Mouse (Mus musculus) adrenal gland, adult 18-20 months (tissue): ENCODE results near the gene Dntt. TPM values are rescaled to one million over a fixed set of nuclear protein-coding genes. Genes with fewer than 3 reads are reported as not detected.

ENCODE experiments used
- total RNA-seq, 2 experiments: library from RNA; stranded (reverse); gene quantifications; 1 replicate in 1 of 2; 2 replicates in 1 of 2; pipeline ENCODE4 v1.2.3; 2021

Dntt gene
- total RNA-seq, 2 experiments from 2014 or later = not detected

Other genes with a start within 250 kb of the Dntt start
- 1 to 10 TPM; 4.6 to 5.8 TPM for gene Ccnj, start 198.0 kb upstream of the Dntt start, total RNA-seq
- gene Zfp518a, start 134.6 kb upstream of the Dntt start, total RNA-seq = 10 to 100 TPM in 1 of 2 experiments, 1 to 10 TPM in 1; 8.2 to 10.9 TPM
- gene Blnk, start 34.7 kb upstream of the Dntt start, total RNA-seq = 1 to 10 TPM; 1.1 to 3.2 TPM
- gene Opalin, start 47.8 kb downstream of the Dntt start, total RNA-seq = not detected
- under 1 TPM in 1 of 2 experiments, not detected in 1; 0.06 TPM for gene Tll2, start 177.6 kb downstream of the Dntt start, total RNA-seq
- 100 to 1,000 TPM; 150 to 191 TPM for gene Tm9sf3, start 234.7 kb downstream of the Dntt start, total RNA-seq